Mouse (Mus musculus) spleen, adult 2 months (tissue): Measurements from ENCODE around the gene Spty2d1. TPM values are rescaled to one million over a fixed set of nuclear protein-coding genes. Genes with fewer than 3 reads are reported as not detected.

Source experiments
- DNase-seq, 2 experiments: peaks; one replicate each; pipeline versions ENCODE4 v3.0.0 to v3.0.0-alpha.2; 2012 to 2021; ENCODE audit warnings: low spot score in 2 of 2, low read depth in 1 of 2
- H3K27ac ChIP-seq: fragments of 200-500 bp; 2 replicates; pipeline ENCODE4 v1.5.1; 2012; ENCODE audit warnings: low read length, inconsistent platforms; ENCODE audit not compliant: insufficient read depth
- H3K27me3 ChIP-seq: fragments of 200-500 bp; 2 replicates; pipeline ENCODE4 v1.6.1; 2012; ENCODE audit warnings: mild to moderate bottlenecking, moderate library complexity, low read length, inconsistent platforms; ENCODE audit not compliant: control insufficient read depth, insufficient read depth
- H3K36me3 ChIP-seq: fragments of 200-500 bp; 2 replicates; pipeline ENCODE4 v1.6.1; 2012; ENCODE audit warnings: mild to moderate bottlenecking, low read length, inconsistent platforms; ENCODE audit not compliant: control insufficient read depth, insufficient read depth
- H3K4me1 ChIP-seq: fragments of 200-500 bp; 2 replicates; pipeline ENCODE4 v1.6.1; 2011; ENCODE audit warnings: inconsistent platforms; ENCODE audit not compliant: control insufficient read depth, insufficient read depth, insufficient read length
- H3K4me3 ChIP-seq: fragments of 200-500 bp; 2 replicates; pipeline ENCODE4 v1.5.1; 2011; ENCODE audit warnings: mild to moderate bottlenecking, inconsistent platforms; ENCODE audit not compliant: insufficient read depth, insufficient read length; ENCODE audit errors: extremely low read depth
- CTCF ChIP-seq: fragments of 200-500 bp; IDR thresholded peaks from 2 replicates; pipeline ENCODE4 v1.5.1; 2011; ENCODE audit warnings: mild to moderate bottlenecking, inconsistent platforms; ENCODE audit not compliant: insufficient read depth, insufficient read length, insufficient replicate concordance; ENCODE audit errors: extremely low read depth
- POLR2A ChIP-seq: fragments of 200-500 bp; IDR thresholded peaks from 2 replicates; pipeline ENCODE4 v1.6.1; 2011; ENCODE audit warnings: low read depth, low read length, inconsistent platforms
- WGBS: fragments of 180-500 bp; shearing (Covaris S2); methylation state at CpG from one replicate; pipeline ENCODE4 v1.1.7; 2018; 5-methylcytosine and 5-hydroxymethylcytosine counted together
- polyA plus RNA-seq: library from polyadenylated mRNA; depleted of rRNA; stranded (reverse); fragments of >200 nt; gene quantifications from 2 replicates; pipeline ENCODE4 v1.2.3, GENCODE M21; 2012

The Spty2d1 gene
- polyA plus RNA-seq, 1 experiment: 3.8 TPM

- H3K36me3 ChIP-seq: no peaks in the 10 kb centered on the region
- TF ChIP-seq CTCF (peak; percentile 85; the same call in 1 of the 2 replicates), POLR2A (no peak)
- 6% methylated on average over 6 of the region's 6 CpGs for WGBS
- no peaks in the 10 kb centered on the region for H3K27me3 ChIP-seq
- peaks cover 5% of the 10 kb centered on the region; the same call in 1 of the 2 replicates for H3K4me1 ChIP-seq
- H3K27ac ChIP-seq: no peak overlapping the region
- H3K4me3 ChIP-seq: no peak overlapping the region
- DNase-seq: peak; percentile 68 to 86
Observed at GRCm38 (mm10) chr7:47023530-47023929, 15.3 kb upstream of the Spty2d1 start.

- Histone ChIP-seq H3K4me1 (peaks cover 5% of the 10 kb centered on the region; the same call in 1 of the 2 replicates), H3K27me3 (no peaks in the 10 kb centered on the region), H3K36me3 (no peaks in the 10 kb centered on the region), H3K4me3 (peak overlapping the region; percentile 4; the same call in 1 of the 2 replicates), H3K27ac (peak overlapping the region; percentile 41)
- WGBS: 4% methylated on average over 8 of the region's 8 CpGs
- TF ChIP-seq POLR2A: no peak
- TF ChIP-seq CTCF: no peak
- peak; percentile 44 to 85 for DNase-seq
Observed at GRCm38 (mm10) chr7:47022482-47022881, 14.3 kb upstream of the Spty2d1 start.

- Histone ChIP-seq H3K4me1 (peaks cover 5% of the 10 kb centered on the region; the same call in 1 of the 2 replicates), H3K27me3 (no peaks in the 10 kb centered on the region), H3K27ac (no peak overlapping the region), H3K36me3 (no peaks in the 10 kb centered on the region), H3K4me3 (no peak overlapping the region)
- 71% methylated on average over 8 of the region's 8 CpGs for WGBS
- no peak for TF ChIP-seq CTCF
- no peak for DNase-seq
Observed at GRCm38 (mm10) chr7:47020956-47021355, 12.7 kb upstream of the Spty2d1 start.

- Histone ChIP-seq H3K4me1 (peaks cover 14% of the 10 kb centered on the region), H3K27ac (no peak overlapping the region), H3K27me3 (no peaks in the 10 kb centered on the region), H3K36me3 (no peaks in the 10 kb centered on the region), H3K4me3 (no peak overlapping the region)
- DNase-seq: no peak
- TF ChIP-seq CTCF (no peak), POLR2A (no peak)
- 73% methylated on average over 5 of the region's 5 CpGs for WGBS
Observed at GRCm38 (mm10) chr7:47019641-47020040, 11.4 kb upstream of the Spty2d1 start.

GRCm38 (mm10) chr7:47017146-47017545 lies 8.9 kb upstream of the Spty2d1 start:
- Histone ChIP-seq H3K4me3 (no peak overlapping the region), H3K27ac (no peak overlapping the region), H3K36me3 (no peaks in the 10 kb centered on the region), H3K27me3 (no peaks in the 10 kb centered on the region), H3K4me1 (peaks cover 20% of the 10 kb centered on the region)
- WGBS: 83% methylated on average over 7 of the region's 7 CpGs
- TF ChIP-seq POLR2A: no peak
- TF ChIP-seq CTCF: no peak
- DNase-seq: no peak

GRCm38 (mm10) chr7:47016602-47017001 lies 8.4 kb upstream of the Spty2d1 start:
- no peak for DNase-seq
- H3K4me3 ChIP-seq: no peak overlapping the region
- H3K4me1 ChIP-seq: peaks cover 20% of the 10 kb centered on the region
- H3K27me3 ChIP-seq: no peaks in the 10 kb centered on the region
- no peak overlapping the region for H3K27ac ChIP-seq
- WGBS: 93% methylated on average over 3 of the region's 3 CpGs
- TF ChIP-seq CTCF (no peak), POLR2A (no peak)
- no peaks in the 10 kb centered on the region for H3K36me3 ChIP-seq

- 9% methylated on average over 6 of the region's 6 CpGs for WGBS
- H3K27me3 ChIP-seq: no peaks in the 10 kb centered on the region
- H3K4me3 ChIP-seq: no peak overlapping the region
- peaks cover 20% of the 10 kb centered on the region for H3K4me1 ChIP-seq
- TF ChIP-seq POLR2A: no peak
- peak; percentile 17; the same call in 1 of the 2 replicates for TF ChIP-seq CTCF
- DNase-seq: peak in 1 of 2 experiments; percentile 68
- peak overlapping the region; percentile 26; the same call in 1 of the 2 replicates for H3K27ac ChIP-seq
- H3K36me3 ChIP-seq: no peaks in the 10 kb centered on the region
Observed at GRCm38 (mm10) chr7:47015390-47016065, 7.3 kb upstream of the Spty2d1 start.
